In genomic region chr2:128193411-128193810, GRCm38 (mm10) we compare ENCODE assay signal across 14 mouse cellular contexts.
"Had no signal": no experiment of that assay in that cellular context is flagged by ENCODE, and none has a peak within 500 bp of the region (broad histone marks: within the 10 kb centered on the region; RNA-seq: fewer than 3 reads in every experiment).

No protein-coding gene starts in this region.

- H3K4me2 ChIP-seq: limb, embryonic 12.5 days; lung, embryonic 14.5 days; midbrain, embryonic 13.5 days; neural tube, embryonic 12.5 days had no signal

- H3K9ac ChIP-seq: limb, embryonic 12.5 days; liver, embryonic 14.5 days; lung, embryonic 14.5 days; midbrain, embryonic 13.5 days; neural tube, embryonic 12.5 days had no signal

- ATAC-seq: hindbrain, embryonic 16.5 days; inflammation-experienced regulatory T-cells, adult 6 months; intestine, postnatal 0 days; midbrain, embryonic 13.5 days had no signal

- H3K4me3 ChIP-seq: limb, embryonic 12.5 days; midbrain, embryonic 13.5 days; myocyte; neural tube, embryonic 12.5 days had no signal

- H3K36me3 ChIP-seq: limb, embryonic 12.5 days; midbrain, embryonic 13.5 days; neural tube, embryonic 12.5 days had no signal

- H3K27me3 ChIP-seq: limb, embryonic 12.5 days; midbrain, embryonic 13.5 days; neural tube, embryonic 12.5 days had no signal

- H3K27ac ChIP-seq: limb, embryonic 12.5 days; liver, embryonic 14.5 days; midbrain, embryonic 13.5 days; neural tube, embryonic 12.5 days had no signal

- DNase-seq: layer of hippocampus, adult 9-11 months; liver; lung, embryonic 14.5 days; lung, postnatal 36 days; thymus, adult 18-20 months; thymus, postnatal 25 days had no signal

- H3K9me3 ChIP-seq: limb, embryonic 12.5 days; midbrain, embryonic 13.5 days; neural tube, embryonic 12.5 days had no signal

- H3K4me1 ChIP-seq: midbrain, embryonic 13.5 days; neural tube, embryonic 12.5 days had no signal
